Mouse (Mus musculus): ENCODE data around the gene Cacna2d3.

The Cacna2d3 gene

DNA sequence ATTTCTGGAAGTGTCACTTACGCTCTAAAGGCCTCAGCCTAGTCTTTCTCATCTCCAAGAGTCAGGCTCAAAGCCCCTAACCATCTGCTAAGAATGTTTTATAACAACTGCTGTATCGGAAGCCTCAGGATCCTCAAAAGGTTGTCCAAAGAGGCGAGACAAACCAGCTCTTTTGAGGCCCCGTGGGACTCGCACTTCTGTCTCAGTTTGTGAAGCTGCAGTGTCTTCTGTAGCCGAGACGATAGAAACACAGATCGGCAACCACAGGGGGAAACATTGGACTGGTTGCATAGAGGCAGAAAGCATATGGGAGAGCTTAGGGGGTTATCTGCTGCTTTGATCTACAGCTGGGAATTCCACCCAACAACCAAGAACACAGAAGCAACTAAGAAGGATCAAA is 327.9 kb downstream of the Cacna2d3 start:
- no peak for DNase-seq (ENCODE audit: low read depth in 1 of 2, low spot score in 2 of 2)

DNA sequence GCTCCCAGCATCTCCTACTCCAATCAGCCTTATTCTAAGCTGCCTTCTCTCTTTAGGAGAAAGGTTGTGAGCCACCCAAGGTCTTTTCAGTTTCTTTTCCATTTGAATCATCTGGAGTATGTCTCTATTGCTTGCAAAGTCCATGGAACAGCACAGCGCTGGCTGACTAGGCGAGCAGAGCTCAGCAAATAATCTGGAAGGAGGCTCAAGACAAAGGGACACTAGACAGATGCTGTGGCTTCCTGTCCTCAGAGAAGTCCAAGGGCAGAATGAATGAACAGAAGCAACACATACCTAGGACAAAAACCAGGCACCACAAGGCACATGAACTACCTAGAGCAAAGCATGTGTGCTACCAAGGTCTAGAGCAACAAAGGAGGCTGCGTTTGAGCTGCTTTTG is 328.8 kb downstream of the Cacna2d3 start:
- no peak for DNase-seq (ENCODE audit: low read depth in 1 of 2, low spot score in 2 of 2)

DNA sequence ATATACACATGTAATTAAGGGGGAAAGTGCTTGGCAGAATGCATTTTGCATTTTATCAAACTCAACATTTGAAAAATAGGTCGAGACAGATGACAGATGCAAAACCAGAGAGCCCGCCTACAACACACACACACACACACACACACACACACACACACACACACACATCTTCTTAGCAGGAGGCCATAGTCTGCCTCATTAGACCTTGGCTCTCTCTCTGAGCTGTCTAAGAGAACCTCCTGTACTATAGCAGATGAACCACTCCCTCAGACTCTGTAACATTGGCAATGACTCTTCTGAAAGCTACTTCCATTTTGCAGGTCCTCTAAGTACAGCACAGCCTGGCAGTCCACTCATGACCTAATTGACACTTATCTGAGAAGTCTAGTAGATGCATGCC is 330.2 kb downstream of the Cacna2d3 start:
- DNase-seq (ENCODE audit: low read depth in 1 of 2, low spot score in 2 of 2), result no peak

DNA sequence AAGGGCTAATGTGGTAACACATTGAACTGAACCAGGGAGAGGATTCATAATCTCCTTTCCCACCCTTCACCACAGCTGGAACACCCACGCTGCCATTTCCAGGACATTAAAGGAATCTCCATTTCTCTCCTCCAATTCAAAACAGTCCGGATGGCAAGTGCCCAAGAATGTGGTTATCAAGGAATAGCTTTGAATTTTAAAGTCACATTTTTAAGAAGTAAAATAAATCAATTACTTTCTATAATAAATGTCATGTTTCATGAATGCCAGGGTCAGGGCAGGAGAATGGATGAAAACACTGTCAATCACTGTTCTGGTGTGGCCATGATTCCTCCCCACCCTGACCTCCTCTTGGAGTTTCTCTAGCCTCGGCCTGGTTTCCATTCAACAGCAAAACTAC is 333.9 kb downstream of the Cacna2d3 start:
- DNase-seq (ENCODE audit: low read depth in 1 of 2, low spot score in 2 of 2), result no peak

DNA sequence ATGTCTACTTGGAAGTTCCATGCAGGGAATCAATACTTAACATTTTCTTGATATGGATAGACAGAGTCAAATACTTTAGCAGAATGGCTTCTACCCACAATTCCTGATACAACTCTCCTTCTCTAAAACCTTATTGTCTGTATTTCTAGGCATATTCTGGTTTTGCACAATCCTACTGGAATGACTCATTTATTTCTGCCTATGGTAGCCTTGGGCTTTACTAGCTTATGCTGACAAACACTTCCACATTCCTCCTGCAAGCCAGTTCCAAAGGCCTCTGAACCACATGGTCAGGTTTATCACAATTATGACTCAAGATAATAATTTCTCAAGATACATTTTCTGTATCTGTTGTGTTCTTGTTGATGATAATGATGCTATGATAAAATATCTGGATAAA is 336.2 kb downstream of the Cacna2d3 start:
- no peak for DNase-seq (ENCODE audit: low read depth in 1 of 2, low spot score in 2 of 2)

DNA sequence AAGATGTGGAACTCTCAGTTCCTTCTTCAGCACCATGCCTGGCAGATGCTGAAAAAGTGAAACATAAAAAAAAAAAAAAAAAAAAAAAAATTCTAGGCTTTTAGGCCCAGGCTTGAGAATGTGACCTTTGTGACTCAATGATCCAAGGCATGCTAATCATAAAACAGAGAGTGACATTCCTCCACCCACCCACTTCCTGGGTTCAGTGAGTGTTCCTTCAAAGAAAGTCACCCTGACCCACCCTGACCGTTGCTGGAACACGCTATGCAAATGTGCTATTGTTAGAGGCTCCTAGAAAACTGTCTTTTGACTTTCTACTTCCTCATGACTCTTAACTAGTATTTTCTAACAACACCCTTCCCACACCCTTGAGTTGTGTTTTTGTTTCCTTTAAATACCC is 338.9 kb downstream of the Cacna2d3 start:
- DNase-seq (ENCODE audit: low read depth in 1 of 2, low spot score in 2 of 2), result no peak

DNA sequence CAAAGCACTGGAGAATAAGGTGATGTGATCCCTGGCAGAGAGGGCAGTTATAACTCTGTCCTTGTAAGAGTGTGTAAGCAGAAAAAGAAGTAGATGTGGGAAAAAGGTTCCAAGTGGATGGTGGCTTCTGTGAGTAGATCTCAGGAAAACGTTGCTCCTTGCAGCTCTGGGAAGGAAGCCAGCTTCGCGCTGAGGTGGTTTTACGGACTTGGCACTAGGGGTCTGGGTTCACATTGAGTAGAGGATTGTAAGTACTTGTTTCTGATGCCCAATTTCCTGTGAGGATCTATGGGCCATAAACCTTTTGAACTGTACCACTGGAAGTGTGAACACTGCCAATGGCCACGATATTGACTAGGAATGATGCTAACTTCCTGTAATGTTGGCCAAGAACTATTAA is 354.8 kb downstream of the Cacna2d3 start:
- DNase-seq (ENCODE audit: low read depth in 1 of 2, low spot score in 2 of 2), result no peak

DNA sequence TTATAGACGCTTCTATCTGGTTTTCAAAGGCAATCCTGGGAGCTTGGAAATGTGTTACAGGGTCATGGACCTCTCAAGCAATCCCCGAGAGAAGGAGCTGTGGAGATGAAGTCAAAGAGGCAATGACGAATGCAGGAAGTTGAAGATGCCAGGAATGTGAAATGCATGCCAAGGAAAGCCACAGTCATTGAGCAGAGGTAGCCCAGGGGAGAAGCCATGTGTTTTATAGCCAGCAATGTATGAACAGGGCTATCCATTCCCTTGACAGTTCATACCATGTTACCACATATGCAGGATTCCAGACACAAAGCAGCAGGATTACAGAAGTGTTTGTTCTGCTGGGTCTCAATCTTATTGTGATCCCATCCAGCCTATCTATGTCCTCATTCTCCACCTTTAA is 359.2 kb downstream of the Cacna2d3 start:
- DNase-seq (ENCODE audit: low read depth in 1 of 2, low spot score in 2 of 2), result no peak

DNA sequence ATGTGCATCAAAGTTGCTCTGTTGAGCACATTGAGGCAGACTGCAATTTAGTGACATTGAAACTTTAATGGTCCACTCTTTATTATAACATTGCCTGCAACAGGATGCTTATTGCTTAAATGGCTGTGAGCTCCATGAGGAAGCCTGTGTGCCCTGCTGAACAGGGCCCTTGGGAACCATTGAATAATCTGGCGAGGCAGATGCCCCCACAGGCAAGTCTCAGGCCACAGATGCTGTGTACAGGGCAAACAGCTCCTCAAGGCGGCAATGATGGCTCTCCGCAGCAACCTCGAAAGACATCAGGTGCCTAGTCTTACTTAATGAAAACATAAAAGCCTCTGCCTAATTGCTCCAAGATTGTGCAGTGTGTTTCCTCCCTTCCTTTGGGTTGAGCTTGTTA is 371.0 kb downstream of the Cacna2d3 start:
- no peak for DNase-seq (ENCODE audit: low read depth in 1 of 2, low spot score in 2 of 2)

DNA sequence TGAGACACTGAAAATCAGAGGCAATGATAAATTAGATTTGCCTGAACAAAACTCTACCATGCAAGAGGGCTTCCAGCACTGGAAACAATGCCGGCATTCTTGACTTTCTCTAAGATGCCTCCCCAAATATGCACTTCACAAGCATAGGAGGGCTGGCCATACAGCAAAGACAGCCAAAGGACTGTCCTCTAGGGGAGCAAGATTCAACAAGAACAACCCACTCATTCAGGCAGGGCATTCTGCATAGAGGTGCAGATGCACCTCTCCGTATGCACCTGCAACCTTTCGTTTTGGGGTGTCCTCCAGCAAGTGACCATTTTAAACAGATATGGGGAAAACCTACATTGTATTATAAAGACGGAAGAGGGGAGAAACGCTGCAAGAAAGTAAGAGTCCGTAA is 380.1 kb downstream of the Cacna2d3 start:
- no peak for DNase-seq (ENCODE audit: low read depth in 1 of 2, low spot score in 2 of 2)

DNA sequence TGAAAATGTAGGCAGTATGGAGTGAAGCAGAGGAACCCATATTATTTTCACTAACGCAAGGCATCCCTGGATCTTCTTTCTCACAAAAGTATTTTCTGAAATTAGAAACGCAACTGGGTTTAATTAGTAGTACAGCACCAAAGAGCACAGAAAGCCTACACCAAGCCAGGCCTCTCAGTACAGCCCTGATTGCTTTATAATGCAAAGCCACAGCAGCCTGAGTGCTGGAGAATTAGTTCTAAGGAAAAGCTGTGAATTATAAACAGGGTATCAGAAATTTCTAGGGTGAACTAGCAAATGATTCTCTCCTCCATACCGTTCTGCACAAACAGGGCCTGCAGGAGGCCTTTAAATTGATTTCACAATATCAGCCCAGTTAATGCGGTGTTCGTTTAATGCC is 380.9 kb downstream of the Cacna2d3 start:
- DNase-seq (ENCODE audit: low read depth in 1 of 2, low spot score in 2 of 2), result no peak

DNA sequence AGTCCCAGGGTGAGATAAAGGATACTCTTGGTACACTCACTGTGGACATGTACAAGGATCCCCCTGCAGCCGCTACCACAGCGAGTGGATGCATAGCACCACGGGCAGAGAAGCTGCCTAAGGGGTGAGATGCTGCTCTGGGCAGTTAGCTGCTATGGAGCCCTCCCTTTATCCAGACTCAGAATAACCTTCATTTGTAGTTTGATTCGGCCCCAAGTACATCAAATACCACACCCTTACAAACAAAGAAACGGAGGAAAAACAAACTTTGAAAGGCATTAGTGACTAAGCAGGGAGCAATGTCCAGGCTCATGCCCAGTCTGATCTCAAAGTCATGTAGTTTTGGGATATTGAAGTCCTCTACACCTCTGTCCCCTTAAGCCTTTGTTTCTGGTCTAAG is 386.8 kb downstream of the Cacna2d3 start:
- no peak for DNase-seq (ENCODE audit: low read depth in 1 of 2, low spot score in 2 of 2)

DNA sequence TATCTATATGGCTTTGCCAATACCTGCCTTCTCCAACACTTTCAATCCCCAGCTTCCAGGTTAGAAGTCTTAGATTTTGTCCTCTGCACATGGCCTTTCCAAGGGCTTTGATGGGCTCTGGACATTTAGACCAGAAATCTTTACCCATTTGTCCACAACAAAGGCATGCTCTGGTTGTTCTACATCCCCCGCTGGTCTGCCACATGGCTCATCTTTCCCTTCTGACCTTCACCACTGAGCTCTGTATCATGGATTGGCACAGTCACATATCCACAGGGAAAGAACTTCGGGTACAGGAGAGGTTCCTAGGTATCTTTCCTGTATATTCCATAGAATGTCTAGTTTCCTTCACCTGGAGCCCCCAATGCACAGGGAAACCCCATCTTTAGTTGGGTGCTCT is 387.4 kb downstream of the Cacna2d3 start:
- DNase-seq (ENCODE audit: low read depth in 1 of 2, low spot score in 2 of 2), result no peak

DNA sequence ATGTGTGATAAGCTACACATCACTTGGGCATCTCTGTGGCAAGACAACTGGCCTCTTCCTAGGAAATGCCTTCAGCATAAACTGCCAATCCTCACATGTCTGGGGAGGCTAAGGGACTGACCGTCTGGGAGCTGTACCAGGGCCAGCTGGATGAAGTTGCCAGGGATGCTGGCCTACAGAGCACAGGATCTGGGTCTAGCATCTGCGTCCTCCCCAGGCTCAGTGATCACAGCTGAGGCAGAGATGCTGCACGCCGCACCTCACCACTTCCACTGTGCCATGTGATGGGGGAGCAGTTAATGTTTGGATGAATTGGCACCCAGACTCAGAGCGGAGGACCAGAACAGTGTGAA is 397.3 kb downstream of the Cacna2d3 start:
- no peak for DNase-seq (ENCODE audit: low read depth in 1 of 2, low spot score in 2 of 2)

DNA sequence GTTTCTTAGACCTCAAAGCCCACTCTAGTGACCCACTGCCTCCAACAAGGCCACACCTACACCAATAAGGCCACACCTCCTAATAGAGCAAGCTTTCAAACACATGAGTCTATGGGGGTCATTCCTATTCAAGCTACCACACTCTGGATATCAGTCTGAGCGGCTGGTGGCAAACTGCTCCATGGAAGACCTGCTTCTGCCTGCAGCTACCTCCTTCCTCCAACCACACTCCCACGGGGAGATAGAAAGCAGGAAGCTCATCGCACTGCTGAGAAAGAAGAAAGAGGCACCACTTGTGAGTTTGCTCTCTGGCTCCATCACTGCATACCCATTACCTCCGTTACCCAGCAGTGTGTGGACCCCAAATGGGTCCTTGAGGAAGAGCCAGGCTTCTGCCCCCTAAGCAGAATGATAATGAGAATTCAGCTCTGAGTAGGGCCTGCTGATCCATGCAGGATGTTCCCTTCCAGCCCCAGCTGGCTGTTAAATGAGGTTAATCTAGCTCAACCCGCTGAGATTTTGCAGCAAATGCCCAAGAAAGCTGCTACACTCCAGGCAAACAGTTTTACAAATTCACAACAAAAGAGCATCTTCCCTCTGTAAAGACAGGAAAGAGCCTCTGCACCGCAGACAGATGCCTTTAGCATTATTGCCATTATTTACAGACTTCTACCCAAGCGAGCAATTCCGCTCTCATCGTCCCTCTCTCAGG is 397.8 kb downstream of the Cacna2d3 start:
- no peak for DNase-seq (ENCODE audit: low read depth in 1 of 2, low spot score in 2 of 2)

DNA sequence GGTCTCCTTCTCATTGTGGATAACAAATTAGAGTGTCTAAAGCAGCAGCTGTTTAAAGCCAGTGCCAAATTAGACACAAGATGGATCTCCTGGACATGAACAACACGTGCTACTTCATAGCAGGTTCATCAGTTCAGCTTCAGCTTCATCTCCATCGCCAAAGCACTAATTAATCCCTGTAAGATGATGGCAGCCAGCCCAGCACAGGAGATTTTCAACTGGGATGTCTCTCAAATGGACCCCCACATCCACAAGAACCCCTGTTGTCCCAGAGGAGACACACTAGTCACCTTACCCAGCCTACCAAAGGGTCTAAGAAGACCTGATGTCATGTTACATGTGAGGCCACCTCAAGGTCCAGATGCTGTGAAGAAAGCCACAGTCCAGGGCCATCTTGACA is 408.2 kb downstream of the Cacna2d3 start:
- no peak for DNase-seq (ENCODE audit: low read depth in 1 of 2, low spot score in 2 of 2)

DNA sequence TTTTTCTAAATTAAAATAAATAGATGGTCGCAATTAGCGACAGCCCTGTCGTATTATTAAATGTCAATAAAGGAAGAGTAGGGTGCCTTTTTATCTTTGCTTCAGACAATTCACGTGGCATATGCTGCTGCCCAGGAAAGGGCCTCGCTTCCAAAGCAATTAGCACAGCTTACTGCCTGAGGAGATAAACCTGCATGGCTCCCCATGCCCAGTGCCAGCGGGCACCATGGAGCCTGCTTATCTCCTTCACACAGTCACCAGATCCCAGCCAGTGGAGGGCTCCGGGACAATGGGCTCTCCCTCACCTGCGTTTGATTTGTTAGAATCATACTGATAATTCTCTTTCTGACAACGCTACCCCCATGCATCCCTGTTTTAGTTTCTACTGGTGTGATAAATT is 416.0 kb downstream of the Cacna2d3 start:
- no peak for DNase-seq (ENCODE audit: low read depth in 1 of 2, low spot score in 2 of 2)

DNA sequence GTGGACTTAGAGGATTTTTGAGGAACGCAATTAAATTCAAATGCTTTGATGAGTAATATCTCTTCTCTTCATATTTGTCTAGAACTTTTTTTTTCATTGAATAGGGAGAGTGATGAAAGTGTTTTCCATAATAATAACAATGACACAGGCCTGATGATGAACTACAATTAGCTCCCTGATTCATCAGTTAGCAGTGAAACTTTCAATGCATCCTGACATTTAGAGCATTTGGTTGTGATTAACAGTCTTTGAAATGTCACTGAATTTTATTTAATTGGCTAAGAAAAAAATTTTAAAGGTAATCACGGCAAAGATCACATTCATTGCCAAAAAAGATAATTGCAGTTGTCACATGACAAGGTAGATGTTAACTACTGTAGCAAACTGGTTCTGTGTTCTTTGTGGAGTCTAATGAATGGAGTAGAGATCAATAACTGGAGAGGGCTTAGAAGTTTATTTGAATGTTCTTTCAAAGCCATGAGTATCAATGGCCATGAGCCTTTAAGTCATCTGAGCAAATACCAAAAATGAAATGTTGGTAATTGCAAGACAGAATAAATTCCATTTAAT is 425.4 kb downstream of the Cacna2d3 start:
- no peak for DNase-seq (ENCODE audit: low read depth in 1 of 2, low spot score in 2 of 2)

DNA sequence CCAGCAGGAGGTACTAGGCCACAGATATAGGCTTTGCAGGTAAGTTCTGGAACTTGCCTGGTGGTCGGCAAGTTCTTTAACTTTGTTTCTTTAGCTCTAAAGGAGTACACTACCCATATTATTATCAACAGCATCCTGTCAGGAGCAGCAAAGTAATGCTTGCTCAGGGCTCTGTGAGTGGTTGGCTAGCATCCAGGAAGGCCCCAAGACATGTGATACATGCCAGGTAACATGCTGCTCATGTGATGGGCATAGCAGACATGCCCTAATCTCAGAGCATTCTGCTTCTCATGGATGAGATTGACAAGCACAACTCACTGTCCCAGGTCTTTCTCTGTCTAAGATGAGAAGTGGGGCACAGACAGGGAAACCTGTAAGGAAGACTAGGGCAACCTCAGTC is 442.8 kb downstream of the Cacna2d3 start:
- DNase-seq (ENCODE audit: low read depth in 1 of 2, low spot score in 2 of 2), result no peak

DNA sequence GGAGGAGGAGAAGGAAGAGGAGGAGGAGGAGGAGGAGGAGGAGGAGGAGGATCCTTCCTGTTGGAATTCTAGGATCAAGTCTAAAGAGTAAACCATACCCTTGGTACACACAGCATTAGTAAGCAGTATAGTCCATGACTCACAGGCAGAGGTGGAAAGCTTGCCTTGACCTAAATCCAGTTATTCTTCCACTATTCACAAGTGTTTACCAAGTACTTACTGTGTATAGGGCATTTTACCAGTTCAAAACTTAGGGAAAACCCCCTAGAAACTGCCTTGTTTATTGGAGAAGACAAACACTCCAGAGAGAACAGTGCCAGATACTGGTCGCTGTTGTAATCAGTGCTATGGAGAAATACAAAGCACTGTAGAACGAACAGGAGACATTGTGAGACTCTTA is 443.3 kb downstream of the Cacna2d3 start:
- DNase-seq (ENCODE audit: low read depth in 1 of 2, low spot score in 2 of 2), result no peak

DNA sequence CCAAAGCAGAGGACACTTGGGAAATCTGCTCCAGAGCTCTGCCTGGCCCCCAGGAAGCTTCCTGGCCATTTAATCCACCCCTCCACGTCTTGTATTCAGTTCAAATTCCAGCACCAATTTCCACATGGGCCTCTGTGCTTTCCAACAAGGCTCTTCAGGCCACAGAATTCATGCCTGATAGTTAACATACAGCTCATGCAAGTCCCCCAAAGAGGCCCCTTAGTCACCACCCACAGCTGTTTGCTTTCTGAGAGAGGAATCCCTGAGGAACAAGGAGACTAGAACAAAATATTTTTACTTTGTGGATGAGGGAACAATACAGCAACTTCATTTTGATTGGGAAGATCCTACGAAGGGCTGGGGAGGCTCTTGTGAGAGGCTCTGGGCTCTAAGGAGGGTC is 444.0 kb downstream of the Cacna2d3 start:
- DNase-seq (ENCODE audit: low read depth in 1 of 2, low spot score in 2 of 2), result no peak

DNA sequence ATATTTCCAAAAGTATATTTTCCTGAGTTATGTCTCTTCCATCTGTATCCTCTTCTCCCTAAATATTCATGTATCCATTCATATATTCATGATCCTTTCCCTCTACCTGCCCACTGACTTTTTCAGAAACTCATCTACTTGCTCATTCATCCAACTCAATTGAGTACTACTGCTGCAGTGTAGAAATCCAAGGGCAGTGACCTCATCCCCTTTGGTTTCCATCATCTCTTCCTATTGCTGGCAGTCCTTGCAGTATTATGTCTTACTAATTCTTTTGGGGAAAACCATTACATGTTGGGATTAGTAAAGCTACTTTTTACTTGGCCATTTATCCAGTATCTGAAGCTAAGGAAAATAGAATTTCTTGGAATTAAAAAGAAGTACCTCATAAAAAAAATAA is 447.8 kb downstream of the Cacna2d3 start:
- no peak for DNase-seq (ENCODE audit: low read depth in 1 of 2, low spot score in 2 of 2)

DNA sequence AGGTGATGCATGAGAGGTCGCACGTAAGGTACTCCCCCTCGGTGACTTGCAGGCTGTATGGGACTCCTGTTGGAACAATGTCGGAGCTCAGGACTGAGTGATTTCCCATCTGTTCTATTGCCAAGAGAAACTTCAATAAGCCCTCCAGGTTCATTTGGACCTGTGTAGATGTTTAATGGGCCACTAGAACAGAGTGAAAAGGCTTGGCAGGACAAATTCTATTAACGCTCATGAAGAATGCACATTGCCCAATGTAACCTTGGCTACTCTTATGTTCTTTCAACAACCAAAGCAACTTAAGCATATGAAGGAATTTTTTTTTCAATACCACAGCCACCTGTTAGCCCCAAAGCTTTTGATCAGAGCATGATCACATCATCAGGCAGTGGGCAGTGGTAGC is 451.1 kb downstream of the Cacna2d3 start:
- DNase-seq (ENCODE audit: low read depth in 1 of 2, low spot score in 2 of 2), result no peak

DNA sequence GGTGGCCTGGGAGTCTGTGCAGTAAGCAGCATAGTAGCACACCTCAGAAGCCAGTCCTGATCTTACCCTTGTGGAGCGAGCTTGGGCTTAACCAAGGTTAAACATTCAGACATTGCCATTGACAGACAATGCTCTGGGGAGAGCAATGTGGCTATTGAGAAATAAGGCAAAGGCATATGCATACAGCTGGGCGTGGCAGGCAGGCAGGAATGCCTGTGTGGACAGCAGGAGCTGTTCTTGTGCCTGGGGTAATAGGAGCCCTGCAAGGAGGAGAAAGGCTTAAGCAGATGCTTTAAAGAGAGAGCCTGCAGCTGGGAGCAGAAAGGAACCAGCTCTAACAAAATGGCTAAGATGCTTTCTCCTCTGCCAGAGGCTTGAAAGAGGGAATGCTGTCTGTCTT is 451.8 kb downstream of the Cacna2d3 start:
- DNase-seq (ENCODE audit: low read depth in 1 of 2, low spot score in 2 of 2), result no peak
